Mouse (Mus musculus) kidney, postnatal 4 days (tissue): ENCODE data around the gene Tnks2.

Experiments
- DNase-seq, 2 experiments: peaks; one replicate each; pipeline ENCODE4 v3.0.0; 2021; ENCODE audit warnings: mixed read lengths in 2 of 2

Gene Tnks2

DNA sequence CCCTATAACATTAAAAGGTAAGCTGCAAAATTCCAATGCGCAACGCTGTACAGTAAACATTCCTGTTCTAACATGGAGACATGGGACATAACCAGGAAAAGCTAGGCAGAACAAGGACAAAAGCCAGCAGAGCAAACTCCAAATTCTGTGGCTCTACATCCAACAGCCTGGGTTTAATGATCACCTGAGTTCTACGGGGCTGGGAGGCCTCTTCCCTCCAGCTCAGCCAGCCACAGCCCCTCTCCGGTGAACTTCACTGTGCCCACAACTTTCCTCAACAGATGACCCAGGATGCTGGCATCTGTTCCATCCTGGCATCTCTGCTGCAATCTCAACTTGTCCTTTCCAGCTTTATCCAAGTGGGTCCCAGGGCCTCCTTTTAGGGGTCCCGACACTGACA lies 6.4 kb upstream of the Tnks2 start:
- DNase-seq = no peak

DNA sequence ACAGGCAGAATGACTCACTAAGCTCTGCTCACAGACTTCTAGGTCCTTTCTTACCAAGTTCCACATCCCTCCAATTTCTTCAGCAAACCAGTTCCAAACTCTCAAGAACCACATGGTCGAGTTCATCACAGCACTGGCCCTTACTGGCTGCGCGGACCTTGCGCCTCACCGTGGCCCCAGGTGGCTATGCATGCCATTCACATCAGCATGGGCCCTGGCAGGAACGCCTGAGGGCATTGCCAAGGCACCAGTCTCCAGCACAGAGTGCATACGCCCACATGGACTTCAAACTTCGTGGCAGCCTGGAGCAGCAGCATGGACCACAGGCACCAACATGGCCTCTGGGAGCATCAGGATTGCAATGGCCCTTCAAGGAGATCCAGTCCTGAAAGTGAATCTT lies 5.7 kb upstream of the Tnks2 start:
- DNase-seq = peak in 1 of 2 experiments; percentile 18

DNA sequence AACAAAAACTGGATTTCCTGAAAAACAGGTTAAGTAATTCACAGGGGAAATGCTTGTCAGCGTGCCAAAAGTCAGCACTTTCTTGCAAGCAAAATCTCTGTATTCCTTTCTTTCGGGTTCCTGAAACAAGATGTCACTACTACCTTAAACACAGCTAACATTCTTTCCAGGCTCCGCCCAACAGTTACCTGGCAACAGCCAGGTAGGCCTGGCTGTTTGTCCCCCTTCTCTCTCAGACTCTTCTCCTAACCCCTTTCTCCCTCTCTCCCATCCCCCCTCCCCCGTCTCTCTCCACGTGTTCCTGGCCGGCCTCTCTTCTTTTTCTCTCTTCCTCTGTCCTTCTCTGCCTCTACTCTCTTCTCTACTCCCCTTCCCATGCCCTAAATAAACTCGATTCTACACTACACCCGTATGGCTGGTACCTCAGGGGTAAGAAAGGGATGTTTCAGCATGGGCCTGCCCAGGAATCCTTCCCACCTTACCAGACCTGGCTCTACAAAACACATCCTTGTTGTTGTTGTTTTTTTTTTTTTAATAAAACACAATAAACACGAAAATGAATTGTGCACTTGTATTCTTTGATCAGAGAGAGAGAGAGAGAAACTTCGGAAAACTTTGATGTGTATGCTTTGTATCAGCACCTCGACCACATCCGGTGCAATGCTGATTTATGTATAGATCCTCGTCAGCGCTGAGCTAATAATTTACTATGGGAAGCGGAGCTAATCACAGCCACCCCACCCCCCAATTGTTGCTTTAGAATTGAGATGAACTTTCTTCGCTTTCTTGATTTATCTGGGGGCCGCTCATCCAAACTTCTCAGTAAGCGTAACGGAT lies 863 bp upstream of the Tnks2 start:
- DNase-seq = peak; percentile 67 to 76

DNA sequence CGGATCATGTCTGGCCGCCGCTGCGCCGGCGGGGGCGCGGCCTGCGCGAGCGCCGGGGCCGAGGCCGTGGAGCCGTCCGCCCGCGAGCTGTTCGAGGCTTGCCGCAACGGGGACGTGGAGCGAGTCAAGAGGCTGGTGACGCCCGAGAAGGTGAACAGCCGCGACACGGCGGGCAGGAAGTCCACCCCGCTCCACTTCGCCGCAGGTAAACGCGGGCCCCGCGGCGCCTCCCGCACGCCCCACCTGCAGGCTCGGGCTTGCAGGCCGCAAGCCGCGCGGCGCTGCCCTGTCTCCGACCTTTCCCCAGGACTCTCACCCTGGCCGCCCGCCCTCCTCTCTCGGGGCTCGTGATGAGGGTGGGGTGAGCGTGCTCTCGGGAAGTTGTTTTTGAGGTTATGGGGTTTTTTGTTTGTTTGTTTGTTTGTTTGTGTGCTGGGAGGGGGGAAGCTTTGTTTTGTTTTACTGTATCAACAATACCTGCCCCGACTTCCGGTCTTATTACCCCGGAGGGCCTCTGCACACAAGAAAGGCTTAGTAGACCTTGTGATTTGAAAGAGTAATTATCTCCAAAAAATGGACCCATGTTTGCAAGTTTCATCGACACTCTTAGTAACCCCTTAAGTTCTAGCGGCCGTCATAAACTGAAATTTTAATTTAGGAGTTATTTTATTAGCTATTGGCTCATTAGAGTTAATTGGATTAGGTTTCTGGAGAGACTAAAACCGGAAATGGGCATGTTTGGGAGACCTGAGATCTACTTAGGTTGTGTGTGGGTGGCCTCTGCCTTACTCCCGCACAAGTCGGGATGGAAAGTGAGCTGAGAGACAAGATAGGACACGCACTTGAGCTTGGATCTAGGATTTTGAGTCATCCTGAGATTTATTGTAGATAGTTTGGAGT lies 750 bp downstream of the Tnks2 start:
- peak in 1 of 2 experiments; percentile 72 for DNase-seq

DNA sequence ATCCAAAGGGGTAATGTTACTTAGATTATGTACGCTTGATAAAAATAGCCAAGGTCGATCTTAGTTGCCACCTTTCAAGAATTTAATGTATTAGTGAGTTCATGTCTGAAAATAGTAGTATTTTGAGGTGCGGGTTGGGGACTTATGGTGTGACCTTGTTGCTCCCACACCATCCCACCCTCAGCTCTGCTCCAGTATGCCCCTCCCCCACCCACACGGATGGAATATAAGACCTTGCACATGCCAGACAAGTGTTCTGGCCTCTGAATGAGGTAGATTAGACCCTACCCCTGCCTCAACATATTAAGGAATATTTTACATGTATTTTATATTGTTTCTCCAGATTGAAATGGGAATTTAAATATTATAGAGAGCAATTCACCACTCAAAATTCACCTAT lies 2.0 kb downstream of the Tnks2 start:
- DNase-seq = peak; percentile 13 to 25

DNA sequence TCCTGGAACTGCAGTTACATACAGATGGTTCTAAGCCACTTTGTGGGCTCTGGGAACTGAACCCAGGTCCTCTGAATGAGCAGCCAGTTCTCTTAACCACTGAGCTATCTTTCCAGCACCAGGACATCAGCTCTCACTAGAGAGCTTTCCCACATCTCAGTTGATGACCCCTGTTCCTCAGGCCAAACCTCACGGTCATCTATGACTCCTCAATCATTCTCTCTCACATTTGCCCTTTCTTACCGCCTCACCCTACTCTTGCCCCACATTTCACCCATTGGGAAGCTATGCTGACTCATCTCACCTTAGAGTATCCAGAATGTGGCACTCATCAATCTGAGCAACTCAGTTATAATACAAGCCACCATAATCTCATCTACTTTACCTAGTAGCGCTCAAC lies 6.3 kb downstream of the Tnks2 start:
- no peak for DNase-seq

DNA sequence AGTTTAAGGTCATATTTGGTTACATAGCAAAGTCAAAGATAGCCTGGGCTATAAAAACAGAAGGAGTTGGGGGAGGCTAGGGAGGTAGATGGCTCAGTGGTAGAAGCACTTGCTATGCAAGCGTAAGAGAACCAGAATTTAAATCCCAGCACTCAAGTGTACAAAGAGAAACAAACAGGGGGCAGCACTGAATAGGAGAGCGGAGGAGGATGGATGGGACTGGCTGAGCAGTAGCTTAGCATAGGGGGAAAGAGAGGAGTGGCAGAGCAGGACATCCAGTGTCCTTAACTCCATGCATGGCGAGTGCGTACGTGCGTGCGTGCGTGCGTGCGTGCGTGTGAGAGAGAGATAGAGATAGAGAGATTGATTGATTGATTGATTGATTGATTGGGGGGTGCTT lies 9.8 kb downstream of the Tnks2 start:
- DNase-seq = no peak

DNA sequence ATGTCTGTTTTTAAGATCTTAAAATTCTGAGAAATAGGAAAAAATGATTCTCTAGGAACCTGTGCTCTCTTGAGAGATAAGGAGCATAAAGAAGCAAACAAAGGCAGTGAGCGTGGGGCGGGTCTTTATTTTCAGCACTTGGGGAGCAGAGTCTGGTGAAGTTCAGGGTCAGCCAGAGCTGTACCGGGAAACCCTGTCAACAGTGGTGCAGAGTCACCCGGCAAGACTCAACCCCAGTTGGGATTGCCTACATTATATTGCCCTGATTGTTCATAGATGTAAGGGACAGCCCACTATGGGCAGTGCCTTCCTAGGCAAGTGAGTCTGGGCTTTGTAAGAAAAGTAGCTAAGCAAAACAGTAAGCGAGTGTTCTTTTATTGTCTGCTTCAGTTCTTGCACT lies 11.9 kb downstream of the Tnks2 start:
- no peak for DNase-seq

DNA sequence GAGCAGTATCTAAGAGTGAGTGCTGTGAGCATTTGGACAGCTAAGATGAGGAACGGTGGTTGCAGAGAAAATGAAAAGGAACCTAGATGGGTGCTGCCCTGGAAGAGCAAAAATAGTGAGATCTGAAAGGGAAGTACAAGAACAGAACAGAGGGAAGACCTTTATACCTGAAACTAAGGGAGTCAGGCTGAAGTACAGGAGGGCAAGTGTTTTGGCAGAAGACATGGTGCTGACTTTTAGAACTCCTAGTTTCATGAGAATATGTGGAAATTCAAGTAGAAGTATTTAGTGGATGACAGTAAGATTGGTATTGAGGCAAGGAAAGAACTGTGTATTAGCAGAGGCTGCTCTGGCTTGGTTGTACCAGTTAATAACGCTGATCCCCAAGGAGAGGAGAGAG lies 19.8 kb downstream of the Tnks2 start:
- DNase-seq = no peak

DNA sequence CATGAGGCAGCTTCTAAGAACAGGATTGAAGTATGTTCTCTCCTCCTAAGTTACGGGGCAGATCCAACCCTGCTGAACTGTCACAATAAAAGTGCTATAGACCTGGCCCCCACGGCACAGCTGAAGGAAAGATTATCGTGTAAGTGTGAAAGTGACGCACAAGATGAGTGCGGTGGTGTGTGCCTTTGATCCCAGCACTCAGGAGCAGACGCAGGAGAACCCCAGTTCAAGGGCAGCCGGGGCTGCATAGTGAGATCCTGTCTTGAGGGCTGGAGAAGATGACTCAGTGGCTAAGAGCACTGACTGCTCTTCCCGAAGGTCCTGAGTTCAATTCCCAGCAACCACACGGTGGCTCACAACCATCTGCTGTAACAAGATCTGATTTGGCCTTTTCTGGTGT lies 23.8 kb downstream of the Tnks2 start:
- no peak for DNase-seq

DNA sequence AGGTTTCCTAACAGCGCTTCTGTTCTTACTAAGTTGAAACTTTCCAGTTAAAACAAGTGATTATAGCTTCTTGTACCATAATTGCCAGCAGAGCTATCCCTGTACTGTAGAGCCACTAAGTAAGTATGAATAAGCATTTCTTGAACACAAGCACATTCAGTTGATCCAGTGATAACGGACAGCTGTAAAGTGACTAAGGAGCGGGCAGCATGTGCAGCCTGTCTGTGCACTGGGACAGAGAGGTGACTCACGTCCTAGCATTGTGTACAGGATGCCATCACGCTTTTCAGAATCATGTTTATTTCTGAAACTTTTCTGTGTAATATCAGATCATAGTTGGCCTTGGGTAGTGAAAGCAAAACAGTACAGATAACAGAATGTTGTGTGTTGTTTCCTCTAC lies 26.4 kb downstream of the Tnks2 start:
- DNase-seq = no peak

DNA sequence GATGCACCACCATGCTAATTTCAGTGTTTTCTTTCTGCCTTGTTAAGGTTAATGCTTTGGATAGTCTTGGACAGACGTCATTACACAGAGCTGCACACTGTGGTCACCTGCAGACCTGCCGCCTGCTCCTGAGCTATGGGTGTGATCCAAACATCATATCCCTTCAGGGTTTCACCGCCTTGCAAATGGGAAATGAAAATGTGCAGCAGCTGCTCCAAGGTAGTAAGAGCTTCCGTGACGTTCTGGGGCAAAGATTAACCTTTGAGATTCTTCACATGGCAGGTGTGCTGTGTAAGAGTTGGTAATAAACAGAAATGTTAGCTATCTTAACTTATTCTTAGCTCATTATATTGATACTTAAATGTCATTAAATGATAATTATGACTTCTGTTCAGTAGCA lies 31.9 kb downstream of the Tnks2 start:
- no peak for DNase-seq

DNA sequence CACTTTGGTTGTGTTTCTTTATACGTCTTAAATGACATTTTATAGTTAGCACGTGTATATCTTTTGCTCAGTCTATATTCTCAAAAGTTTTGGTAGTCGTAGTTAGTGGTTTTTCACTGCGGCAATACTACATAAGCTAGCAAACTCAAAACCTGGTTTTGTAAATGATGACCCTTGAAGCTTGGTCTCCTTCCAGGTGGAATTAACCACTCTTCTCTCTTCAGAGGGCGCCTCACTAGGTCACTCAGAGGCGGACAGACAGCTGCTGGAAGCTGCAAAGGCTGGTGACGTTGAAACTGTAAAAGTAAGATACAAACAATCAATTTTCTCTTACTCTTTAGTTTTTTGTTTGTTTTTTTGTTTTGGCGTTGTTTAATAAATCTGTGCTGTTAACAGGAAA lies 33.4 kb downstream of the Tnks2 start:
- DNase-seq = no peak

DNA sequence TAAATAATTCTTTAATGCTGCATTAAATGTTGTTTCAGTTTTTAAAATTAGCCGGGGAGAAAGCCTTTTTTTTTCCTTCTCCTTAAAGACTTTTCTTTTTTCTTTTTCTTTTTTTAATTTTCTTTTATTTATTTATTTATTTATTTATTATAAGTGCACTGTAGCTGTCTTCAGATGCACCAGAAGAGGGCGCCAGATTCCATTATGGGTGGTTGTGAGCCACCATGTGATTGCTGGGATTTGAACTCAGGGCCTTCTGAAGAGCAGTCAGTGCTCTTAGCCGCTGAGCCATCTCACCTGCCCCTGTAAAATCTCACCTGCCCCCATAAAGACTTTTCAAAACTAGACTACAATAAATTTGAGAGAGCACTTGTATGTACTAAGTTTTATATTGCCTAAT lies 34.6 kb downstream of the Tnks2 start:
- peak in 1 of 2 experiments; percentile 16 for DNase-seq

DNA sequence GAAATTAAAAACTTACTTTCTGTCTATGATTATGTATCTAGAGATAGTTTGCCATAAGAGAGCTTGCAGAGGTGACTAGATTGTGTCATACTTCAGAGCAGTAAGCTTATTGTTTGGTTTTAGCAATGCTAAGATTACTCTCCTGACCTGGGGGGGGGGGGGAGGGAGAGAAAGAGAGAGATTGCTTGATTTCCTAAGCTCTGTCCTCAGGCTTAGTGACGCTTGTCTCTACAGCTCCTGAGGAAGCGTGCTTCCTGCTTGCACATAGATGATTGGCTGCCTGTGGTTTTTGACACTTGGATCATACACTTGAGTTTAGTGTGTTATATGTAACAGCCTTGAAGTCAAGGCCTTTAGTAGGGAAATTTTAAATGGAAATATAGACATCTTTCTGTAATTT lies 40.6 kb downstream of the Tnks2 start:
- DNase-seq = no peak

DNA sequence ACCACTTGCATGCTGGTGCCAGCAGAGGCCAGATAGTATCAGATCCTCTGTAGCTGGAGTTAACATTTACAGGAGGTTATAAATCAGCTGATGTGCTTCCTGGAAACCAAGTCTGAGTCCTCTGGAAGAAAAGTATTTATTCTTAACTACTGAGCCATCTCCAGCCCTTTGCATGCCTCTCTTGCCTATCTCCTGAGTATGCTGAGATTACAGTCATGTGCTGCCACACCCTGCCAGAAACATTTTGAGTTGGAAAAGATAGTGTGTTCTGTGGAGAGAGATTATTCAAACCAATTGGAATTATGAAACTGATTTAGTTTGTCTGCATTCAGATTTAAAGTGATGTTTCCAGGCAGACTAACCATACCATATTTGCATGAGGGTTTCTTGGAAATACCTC lies 43.3 kb downstream of the Tnks2 start:
- DNase-seq = no peak

DNA sequence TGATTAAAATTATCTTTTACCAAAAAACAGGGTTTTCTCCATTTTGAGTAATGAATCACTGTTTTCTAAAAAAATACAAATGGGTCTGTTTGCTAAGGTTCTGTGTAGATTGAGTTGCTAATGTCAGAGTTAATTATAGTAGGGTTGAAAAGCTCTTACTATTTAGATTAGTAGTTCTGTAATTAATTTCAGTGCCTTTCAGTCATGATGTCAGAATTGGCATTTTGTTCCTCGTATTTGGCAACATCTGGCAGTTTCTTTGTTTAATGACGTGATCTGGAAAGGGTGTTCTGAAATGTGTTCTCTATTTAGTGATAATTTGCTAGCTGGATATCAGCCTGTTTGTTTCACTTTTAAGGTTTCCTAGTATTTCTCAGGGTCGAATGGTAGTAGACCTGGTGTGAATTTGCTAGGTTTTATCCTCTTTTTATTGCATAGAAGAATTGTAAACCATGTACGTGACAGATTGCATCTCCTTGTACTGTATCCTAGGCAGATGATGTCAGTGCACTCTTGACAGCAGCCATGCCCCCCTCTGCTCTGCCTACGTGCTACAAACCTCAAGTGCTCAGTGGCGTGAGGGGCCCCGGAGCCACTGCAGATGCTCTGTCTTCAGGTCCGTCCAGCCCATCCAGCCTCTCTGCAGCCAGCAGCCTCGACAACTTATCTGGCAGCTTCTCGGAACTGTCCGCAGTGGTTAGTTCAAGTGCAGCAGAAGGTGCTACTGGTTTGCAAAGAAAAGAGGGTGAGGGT lies 44.9 kb downstream of the Tnks2 start:
- DNase-seq = no peak

DNA sequence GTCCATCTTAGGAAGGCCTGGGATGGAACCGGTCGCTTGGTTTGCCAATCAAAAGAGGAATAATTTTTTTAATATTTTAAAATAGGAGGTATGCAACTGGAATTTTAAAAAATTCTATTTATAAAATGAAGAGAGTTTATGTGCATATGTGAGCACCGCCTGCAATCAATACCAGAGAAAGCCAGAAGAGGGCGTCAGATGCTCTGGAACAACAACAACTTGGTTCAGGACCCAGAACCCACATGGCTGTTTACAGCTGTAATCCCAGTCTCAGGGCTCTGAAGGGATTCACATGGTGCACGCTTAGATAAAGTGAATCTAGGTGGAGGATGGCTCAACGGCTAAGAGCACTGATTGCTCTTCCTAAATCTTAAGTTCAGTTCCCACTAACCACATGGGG lies 49.1 kb downstream of the Tnks2 start:
- peak; percentile 52 to 59 for DNase-seq

DNA sequence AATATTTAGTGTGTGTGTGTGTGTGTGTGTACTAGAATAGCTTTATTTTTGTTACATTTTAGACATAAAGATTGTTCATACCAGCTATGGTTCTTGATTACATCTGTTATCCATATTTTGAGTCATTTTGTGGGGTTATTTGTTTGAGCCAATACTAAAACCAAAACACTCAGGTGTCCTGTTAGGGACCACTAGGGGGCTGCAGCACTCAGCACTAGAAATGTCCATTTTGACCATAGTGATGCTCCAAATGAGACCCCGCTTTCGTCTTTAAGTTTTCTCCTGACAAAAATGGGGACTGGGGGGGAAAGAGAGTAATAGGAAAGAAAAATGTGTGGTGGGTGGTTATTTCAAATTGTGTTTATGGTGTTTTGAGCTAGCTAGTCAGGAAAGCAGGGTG lies 52.3 kb downstream of the Tnks2 start:
- peak in 1 of 2 experiments; percentile 17 for DNase-seq

DNA sequence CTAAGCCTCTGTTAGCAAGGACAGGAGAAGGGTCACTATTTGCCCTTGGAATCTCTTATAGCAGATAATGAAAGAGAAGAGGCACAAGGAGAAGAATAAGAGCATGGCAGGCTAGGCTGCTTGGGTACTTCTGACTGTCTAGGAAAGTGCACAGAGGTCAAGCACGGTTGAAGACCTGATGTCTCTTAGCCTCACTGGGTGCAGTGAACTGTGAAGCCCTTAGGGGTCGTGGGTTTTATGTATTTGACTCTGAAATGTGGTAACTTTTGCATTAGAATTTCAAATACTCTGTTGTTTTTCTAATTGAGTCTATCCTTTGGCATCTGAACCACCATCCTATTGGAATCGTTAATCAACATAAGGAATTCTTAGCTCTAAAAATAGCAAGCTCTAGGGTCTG lies 53.7 kb downstream of the Tnks2 start:
- no peak for DNase-seq

DNA sequence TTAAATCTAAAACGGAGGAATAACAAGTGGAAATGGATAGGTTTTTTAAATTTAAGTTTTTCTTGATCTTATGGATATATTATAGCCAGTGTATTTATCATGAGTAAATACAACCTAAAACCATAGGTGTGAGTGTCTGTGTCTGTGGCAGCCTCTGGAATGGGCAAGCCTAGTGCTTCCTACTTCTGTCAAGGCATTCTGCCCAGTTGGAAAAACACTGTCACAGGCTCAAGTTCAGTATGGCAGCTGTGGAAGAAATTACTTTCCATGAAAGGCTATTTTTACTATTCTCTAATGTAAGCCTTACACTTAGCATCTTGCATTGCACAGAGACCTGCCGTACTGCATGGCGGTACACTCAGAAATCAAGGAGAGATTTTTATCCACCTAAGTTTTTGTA lies 57.7 kb downstream of the Tnks2 start:
- no peak for DNase-seq

DNA sequence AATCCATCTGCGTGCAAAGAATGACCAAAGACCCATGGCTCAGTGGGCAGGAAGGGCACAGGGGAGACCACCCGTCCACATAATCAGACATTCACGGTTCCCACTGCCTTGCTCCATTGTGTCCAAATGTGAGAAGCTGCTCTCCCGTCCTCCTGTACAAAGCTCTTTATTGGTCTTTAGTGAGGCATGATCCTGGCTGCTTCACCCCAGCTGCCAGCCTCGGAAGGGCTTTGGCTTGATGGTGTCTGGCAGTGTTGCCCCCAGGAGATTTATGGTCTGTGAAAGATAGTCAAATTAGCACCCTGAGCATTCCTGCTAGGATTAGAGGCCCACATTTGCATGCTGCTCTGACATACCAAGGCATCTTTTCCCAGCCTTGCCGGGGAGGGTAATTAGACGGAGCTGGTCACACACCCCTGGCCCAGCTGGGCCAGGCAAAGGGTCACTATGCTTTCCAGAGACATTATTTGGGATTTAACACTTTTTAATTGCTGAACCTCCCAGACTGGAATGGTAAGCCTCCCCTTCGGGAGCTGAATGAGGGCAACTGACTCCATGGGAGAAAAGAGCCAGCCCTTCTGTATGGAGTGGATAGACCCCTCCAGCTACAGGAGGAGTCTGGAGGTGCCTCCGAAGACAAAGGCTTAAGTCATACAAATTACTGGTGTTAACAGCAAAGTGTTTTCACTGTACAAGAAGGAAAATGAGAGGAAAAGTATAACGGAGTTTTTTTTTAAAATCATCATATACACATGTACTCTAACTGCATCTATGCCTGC lies 62.9 kb downstream of the Tnks2 start:
- DNase-seq = peak; percentile 14 to 15

DNA sequence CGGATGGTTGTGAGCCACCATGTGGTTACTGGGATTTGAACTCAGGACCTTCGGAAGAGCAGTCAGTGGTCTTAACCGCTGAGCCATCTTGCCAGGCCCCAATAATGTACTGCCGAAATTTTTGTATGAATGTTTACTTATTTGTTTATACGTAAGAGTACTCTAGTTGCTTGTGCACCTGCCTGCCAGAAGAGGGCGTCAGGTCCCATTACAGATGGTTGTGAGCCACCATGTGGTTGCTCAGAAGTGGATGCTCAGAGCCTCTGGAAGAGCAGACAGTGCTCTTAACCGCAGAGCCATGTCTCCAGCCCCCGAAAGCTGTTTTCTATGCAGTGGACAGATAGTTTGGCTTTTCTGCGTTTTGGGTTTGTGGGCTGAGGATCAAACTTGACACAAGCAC lies 63.7 kb downstream of the Tnks2 start:
- DNase-seq = peak; percentile 54
